Mouse (Mus musculus) cerebellum, adult 2 months (tissue): ENCODE data around the gene Serbp1. TPM values are rescaled to one million over a fixed set of nuclear protein-coding genes. Genes with fewer than 3 reads are reported as not detected.

Experiments
- DNase-seq, 2 experiments: peaks; one replicate each; pipeline ENCODE4 v3.0.0; 2021
- H3K27ac ChIP-seq: fragments of 200-500 bp; 2 replicates; pipeline ENCODE4 v1.5.1; 2012; ENCODE audit warnings: low read length, control low read depth, inconsistent platforms; ENCODE audit not compliant: insufficient read depth
- H3K27me3 ChIP-seq: fragments of 200-500 bp; 2 replicates; pipeline ENCODE4 v1.6.1; 2012; ENCODE audit warnings: inconsistent platforms, mild to moderate bottlenecking, low read length, moderate library complexity; ENCODE audit not compliant: control insufficient read depth, insufficient read depth
- H3K4me1 ChIP-seq: fragments of 200-500 bp; 2 replicates; pipeline ENCODE4 v1.6.1; 2011; ENCODE audit warnings: low read length; ENCODE audit not compliant: control insufficient read depth, insufficient read depth
- H3K4me3 ChIP-seq: fragments of 200-500 bp; replicated peaks from 2 replicates; pipeline ENCODE3; 2011; ENCODE audit warnings: mild to moderate bottlenecking, low read depth, low read length, control low read depth; ENCODE audit not compliant: insufficient read depth
- CTCF ChIP-seq: fragments of 200-500 bp; IDR thresholded peaks from 2 replicates; pipeline ENCODE4 v1.5.1; 2011; ENCODE audit warnings: low read depth, mild to moderate bottlenecking, control low read depth, low read length, moderate library complexity, borderline replicate concordance; ENCODE audit not compliant: insufficient read depth
- POLR2A ChIP-seq: fragments of 200-500 bp; IDR thresholded peaks from 2 replicates; pipeline ENCODE4 v1.6.1; 2011; ENCODE audit warnings: low read length, control low read depth, borderline replicate concordance; ENCODE audit not compliant: insufficient read depth
- WGBS: fragments of 180-500 bp; shearing (Covaris S2); methylation state at CpG from one replicate; pipeline ENCODE4 v1.1.7; 2018; 5-methylcytosine and 5-hydroxymethylcytosine counted together
- polyA plus RNA-seq: library from polyadenylated mRNA; depleted of rRNA; stranded (reverse); fragments of >200 nt; gene quantifications from 2 replicates; pipeline ENCODE4 v1.2.3, GENCODE M21; 2012

Serbp1 gene
- polyA plus RNA-seq, 1 experiment = 194 TPM

DNA sequence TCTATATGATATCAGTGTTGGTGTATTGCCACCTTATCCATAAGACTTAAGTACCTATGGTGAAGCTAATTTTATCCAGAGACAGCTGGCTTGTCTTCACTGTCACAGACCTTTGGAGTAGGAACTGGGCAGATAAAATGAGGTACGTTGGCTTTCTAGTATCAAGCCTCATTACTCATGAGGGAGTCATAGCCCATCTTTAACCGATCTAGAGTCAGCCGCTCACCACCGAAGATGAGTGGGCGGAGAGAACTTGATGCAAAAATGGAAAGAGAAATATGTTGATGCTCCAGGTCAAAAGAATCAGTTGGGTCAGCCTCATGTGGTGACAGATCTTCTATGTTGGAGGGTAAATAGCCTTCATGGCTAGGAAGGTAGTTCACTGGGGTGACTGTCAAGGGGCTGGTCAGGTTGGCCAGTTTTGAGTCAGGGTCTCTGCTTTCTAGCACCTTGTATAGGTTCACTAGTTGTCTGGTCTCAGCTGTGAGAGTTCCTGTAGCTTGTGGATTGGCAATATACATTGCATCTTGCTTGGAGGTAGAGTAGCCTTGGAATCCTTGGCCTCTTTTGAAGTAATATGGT lies 54.2 kb downstream of the Serbp1 start:
- Histone ChIP-seq H3K4me1 (no peaks in the 10 kb centered on the region), H3K4me3 (no peak overlapping the region), H3K27me3 (no peaks in the 10 kb centered on the region), H3K27ac (no peak overlapping the region)
- DNase-seq = no peak
- TF ChIP-seq POLR2A (no peak), CTCF (no peak)
- WGBS = 85% methylated on average over 5 of the region's 5 CpGs

DNA sequence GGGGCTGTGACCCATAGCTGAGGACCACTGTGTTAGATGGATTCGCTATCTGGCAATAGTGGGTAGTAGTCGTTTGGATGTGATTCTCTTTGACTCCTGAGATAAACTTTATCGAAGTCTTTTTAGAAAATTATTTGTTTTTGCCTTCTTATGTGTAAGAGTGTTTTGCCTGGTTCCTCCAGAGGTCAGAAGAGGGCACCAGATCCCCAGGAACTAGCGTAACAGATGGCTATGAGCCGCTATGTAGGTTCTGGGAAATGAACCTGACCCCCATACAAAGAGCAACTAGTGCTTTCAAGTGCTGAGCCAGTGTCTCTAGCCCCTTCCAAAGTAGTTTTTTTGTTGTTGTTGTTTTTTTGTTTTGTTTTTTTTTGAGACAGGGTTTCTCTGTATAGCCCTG lies 58.1 kb downstream of the Serbp1 start:
- Histone ChIP-seq H3K4me1 (no peaks in the 10 kb centered on the region; the same call in 1 of the 2 replicates), H3K27ac (no peak overlapping the region), H3K27me3 (no peaks in the 10 kb centered on the region), H3K4me3 (no peak overlapping the region)
- TF ChIP-seq CTCF (peak; percentile 27; the same call in 1 of the 2 replicates), POLR2A (no peak)
- WGBS = 63% methylated on average over 5 of the region's 5 CpGs
- DNase-seq = peak in 1 of 2 experiments; percentile 14

DNA sequence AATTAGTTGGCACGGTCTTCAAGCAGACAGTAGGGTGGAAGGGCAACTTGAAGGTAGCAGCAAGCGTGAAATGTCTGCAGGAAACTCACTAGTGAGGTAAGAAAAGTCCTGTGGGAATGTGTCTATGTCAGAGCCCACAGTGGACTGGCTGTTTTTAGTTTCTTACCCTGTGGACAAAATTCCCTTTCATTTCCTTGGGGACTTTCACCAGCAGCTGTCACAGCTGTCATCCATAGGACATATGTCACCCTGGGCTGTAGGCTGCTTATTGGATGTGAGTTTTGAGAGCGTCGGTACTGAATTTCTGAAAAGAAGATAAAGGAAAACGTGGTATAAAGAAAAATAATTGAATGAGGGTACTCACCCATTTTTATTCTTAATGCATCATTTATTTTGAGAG lies 60.8 kb downstream of the Serbp1 start:
- Histone ChIP-seq H3K4me3 (no peak overlapping the region), H3K27me3 (no peaks in the 10 kb centered on the region), H3K27ac (no peak overlapping the region), H3K4me1 (no peaks in the 10 kb centered on the region; the same call in 1 of the 2 replicates)
- TF ChIP-seq CTCF (no peak), POLR2A (no peak)
- WGBS = 34% methylated on average over 5 of the region's 5 CpGs
- no peak for DNase-seq

DNA sequence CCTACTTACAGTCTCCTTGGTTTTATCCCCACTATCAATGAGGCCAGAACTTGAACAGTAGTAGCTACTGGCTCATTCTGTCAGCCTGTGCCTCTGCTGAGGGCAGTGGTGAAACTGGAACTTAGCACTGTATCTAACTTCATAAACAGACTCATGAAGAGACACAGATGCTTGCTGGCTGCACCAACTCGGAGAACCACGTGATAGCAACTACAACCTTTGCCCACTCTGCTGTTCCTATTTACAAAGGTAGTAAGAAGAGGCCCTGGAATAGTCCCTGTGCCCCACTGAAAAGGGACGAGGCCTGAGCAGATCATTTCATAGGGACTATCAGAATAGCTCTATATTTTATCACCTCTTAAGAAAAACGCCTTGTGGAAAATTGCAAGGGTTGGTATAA lies 62.3 kb downstream of the Serbp1 start:
- no peak overlapping the region for H3K27ac ChIP-seq
- no peak for DNase-seq
- 73% methylated on average over 4 of the region's 4 CpGs for WGBS

DNA sequence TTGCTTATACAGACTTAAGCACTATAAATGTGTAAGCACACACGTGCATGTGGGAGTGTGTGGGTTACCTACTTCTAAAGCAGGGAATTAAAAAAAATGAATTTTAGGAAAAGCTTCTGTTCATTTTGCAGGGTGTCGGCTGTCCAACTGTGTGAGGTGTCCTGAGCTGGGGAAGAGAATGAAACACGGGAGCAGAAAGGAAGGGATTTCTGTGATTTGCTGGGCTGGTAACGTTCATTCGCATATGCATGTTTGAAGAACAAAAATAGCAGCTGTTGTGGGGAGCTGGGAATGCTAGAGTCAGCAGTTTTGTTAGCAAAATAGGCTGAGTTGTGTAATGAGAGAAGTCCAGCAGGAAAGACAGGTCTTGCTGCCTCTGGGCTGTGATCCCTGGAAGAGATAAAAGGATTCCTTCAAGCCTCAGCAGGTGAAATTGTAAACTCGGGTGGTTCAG lies 62.8 kb downstream of the Serbp1 start:
- no peaks in the 10 kb centered on the region; the same call in 1 of the 2 replicates for H3K4me1 ChIP-seq
- H3K27ac ChIP-seq = no peak overlapping the region
- WGBS = 49% methylated on average over 6 of the region's 6 CpGs
- no peaks in the 10 kb centered on the region for H3K27me3 ChIP-seq
- H3K4me3 ChIP-seq = no peak overlapping the region
- DNase-seq = no peak
- no peak for TF ChIP-seq POLR2A
- no peak for TF ChIP-seq CTCF

More for the DNA sequence above, 62.3 kb downstream of the Serbp1 start:
- H3K4me1 ChIP-seq = no peaks in the 10 kb centered on the region; the same call in 1 of the 2 replicates
- TF ChIP-seq POLR2A (no peak), CTCF (no peak)
- no peak overlapping the region for H3K4me3 ChIP-seq
- H3K27me3 ChIP-seq = no peaks in the 10 kb centered on the region

DNA sequence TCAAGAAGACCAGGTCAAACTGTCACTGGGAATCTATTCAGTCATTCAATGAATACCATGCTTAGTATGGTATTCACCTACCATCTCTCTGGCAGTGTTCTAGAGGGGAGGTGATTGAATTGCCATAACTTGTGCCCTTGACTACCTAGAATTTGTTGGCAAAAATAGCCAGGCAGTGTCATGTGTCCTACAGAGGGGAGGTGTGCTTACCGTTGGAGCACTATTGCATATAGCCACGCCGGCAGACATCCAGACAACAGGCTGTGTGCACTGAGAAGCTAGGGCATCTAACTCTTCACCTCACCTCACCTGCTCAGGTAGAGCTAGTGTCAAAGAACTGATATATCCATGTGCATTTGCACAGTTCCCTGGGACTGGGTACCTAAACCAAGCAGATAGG lies 63.3 kb downstream of the Serbp1 start:
- Histone ChIP-seq H3K4me3 (no peak overlapping the region), H3K4me1 (no peaks in the 10 kb centered on the region; the same call in 1 of the 2 replicates), H3K27ac (no peak overlapping the region), H3K27me3 (no peaks in the 10 kb centered on the region)
- WGBS = 78% methylated on average over 3 of the region's 3 CpGs
- no peak for TF ChIP-seq CTCF
- TF ChIP-seq POLR2A = no peak
- no peak for DNase-seq

DNA sequence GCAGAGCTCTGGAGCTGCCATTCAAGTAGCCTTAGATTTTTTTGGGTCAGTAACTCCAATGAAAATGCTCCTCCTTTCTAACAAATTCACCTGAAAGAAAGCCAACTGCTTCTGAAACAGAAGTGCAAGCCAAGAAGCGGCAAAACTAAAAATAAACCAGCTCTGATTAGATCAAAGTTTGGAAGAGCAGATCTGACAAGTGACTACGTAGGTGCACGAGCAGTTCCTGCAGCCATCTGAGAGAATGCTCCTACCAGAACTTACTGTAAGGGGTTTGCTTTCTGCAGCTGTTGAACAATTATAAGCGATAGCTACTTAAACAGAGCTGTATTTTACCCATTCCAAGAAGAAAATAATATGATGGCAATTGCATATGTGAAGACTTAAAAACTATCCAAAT lies 64.5 kb downstream of the Serbp1 start:
- 40% methylated on average over 4 of the region's 4 CpGs for WGBS
- DNase-seq = no peak
- Histone ChIP-seq H3K27me3 (no peaks in the 10 kb centered on the region), H3K4me3 (no peak overlapping the region), H3K4me1 (no peaks in the 10 kb centered on the region; the same call in 1 of the 2 replicates), H3K27ac (no peak overlapping the region)
- TF ChIP-seq CTCF = no peak
- no peak for TF ChIP-seq POLR2A

DNA sequence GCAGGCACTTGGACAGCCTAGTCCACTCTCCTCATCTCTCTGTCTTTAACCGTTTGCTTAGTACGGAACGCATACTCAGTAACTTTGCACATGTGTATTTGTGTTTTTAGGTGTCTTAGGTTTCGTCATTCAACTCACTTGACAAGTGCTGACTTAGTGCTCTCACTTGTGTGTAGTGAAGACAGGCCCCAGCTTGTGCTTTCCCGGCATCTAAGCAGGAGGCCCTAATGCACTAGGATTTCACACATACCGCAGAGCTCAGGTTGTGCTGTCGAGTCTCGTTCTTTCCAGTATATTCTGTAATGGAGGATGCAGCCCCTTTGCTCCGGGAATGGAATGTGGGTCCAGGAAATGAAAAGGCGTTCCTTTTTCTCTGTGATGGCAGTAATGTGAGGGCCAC lies 65.2 kb downstream of the Serbp1 start:
- Histone ChIP-seq H3K4me1 (no peaks in the 10 kb centered on the region; the same call in 1 of the 2 replicates), H3K4me3 (no peak overlapping the region), H3K27me3 (no peaks in the 10 kb centered on the region), H3K27ac (no peak overlapping the region)
- TF ChIP-seq CTCF (no peak), POLR2A (no peak)
- DNase-seq = no peak
- WGBS = 91% methylated on average over 10 of the region's 10 CpGs
